Mouse (Mus musculus) neural tube, embryonic 11.5 days (tissue): ENCODE results near the gene Sox11. TPM values are rescaled to one million over a fixed set of nuclear protein-coding genes. Genes with fewer than 3 reads are reported as not detected.

Experiments
- ATAC-seq: fragments of 200-750 bp; cut with Nextera tagmentation; 2 replicates; pipeline ENCODE4 v1.8.0; 2017; ENCODE audit warnings: moderate number of reproducible peaks, mild to moderate bottlenecking, moderate TSS enrichment, moderate library complexity; ENCODE audit not compliant: insufficient read depth, low FRiP score, low TSS enrichment
- DNase-seq: peaks from one replicate; pipeline ENCODE4 v3.0.0-alpha.2; 2015; ENCODE audit warnings: low spot score
- H3K27ac ChIP-seq: fragments of 300-500 bp; sonication (generic); 2 replicates; pipeline ENCODE4 v1.5.1; 2014; ENCODE audit warnings: low read depth, mild to moderate bottlenecking, low read length
- H3K27me3 ChIP-seq: fragments of 300-500 bp; sonication (generic); 2 replicates; pipeline ENCODE4 v1.6.1; 2014; ENCODE audit warnings: mild to moderate bottlenecking, low read length, mixed read lengths; ENCODE audit not compliant: control insufficient read depth, insufficient read depth
- H3K36me3 ChIP-seq: fragments of 300-500 bp; sonication (generic); 2 replicates; pipeline ENCODE4 v1.6.1; 2014; ENCODE audit warnings: mild to moderate bottlenecking, low read length, moderate library complexity, mixed read lengths; ENCODE audit not compliant: control insufficient read depth, insufficient read depth
- H3K4me1 ChIP-seq: fragments of 300-500 bp; sonication (generic); 2 replicates; pipeline ENCODE4 v1.6.1; 2014; ENCODE audit warnings: low read length, mixed read lengths; ENCODE audit not compliant: control insufficient read depth, insufficient read depth
- H3K4me2 ChIP-seq: fragments of 300-500 bp; sonication (generic); 2 replicates; pipeline ENCODE4 v1.6.1; 2014; ENCODE audit warnings: low read depth, mild to moderate bottlenecking, moderate library complexity
- H3K4me3 ChIP-seq: fragments of 300-500 bp; sonication (generic); 2 replicates; pipeline ENCODE4 v1.5.1; 2014; ENCODE audit warnings: low read depth, low read length
- H3K9ac ChIP-seq: fragments of 300-500 bp; sonication (generic); 2 replicates; pipeline ENCODE4 v1.6.1; 2014; ENCODE audit warnings: mild to moderate bottlenecking, low read length
- H3K9me3 ChIP-seq: fragments of 300-500 bp; sonication (generic); 2 replicates; pipeline ENCODE4 v1.6.1; 2016; ENCODE audit warnings: low read length; ENCODE audit not compliant: control insufficient read depth
- WGBS: fragments of 180-500 bp; shearing (Covaris S2); extraction: QIAGEN DNeasy Blood & Tissue Kit; methylation state at CpG from one replicate; pipeline ENCODE4 v1.1.7; 2014; 5-methylcytosine and 5-hydroxymethylcytosine counted together
- polyA plus RNA-seq: library from polyadenylated mRNA; unstranded; fragments of >200 nt; fragmentation: Nextera tagmentation; extraction: Ambion mirVana; gene quantifications from 2 replicates; pipeline ENCODE4 v1.2.1, GENCODE M21; 2014

Sox11 gene
- 589 and 601 TPM in 2 replicates for polyA plus RNA-seq

GRCm38 (mm10) chr12:27341871-27342690, at the start of gene Sox11:
Gene Sox11 (minus strand): TSS chr12:27342574.
- under 1% methylated on average over 75 of the region's 95 CpGs for whole genome bisulfite sequencing
- Histone ChIP-seq H3K9ac (peak within 1 kb of the TSS; percentile 100), H3K27me3 (no peaks in the 10 kb centered on the region), H3K36me3 (no peaks in the 10 kb centered on the region), H3K4me1 (no peaks in the 10 kb centered on the region; the same call in 1 of the 2 replicates), H3K27ac (peak within 1 kb of the TSS; percentile 100), H3K4me3 (peak within 1 kb of the TSS; percentile 99), H3K4me2 (peak within 1 kb of the TSS; percentile 50), H3K9me3 (no peaks in the 10 kb centered on the region)
- peak; percentile 35 for ATAC-seq
- no peak for DNase-seq

- DNase-seq (no peak), ATAC-seq (no peak)
- Histone ChIP-seq H3K27ac (no peak overlapping the region), H3K27me3 (no peaks in the 10 kb centered on the region), H3K4me3 (no peak overlapping the region), H3K9ac (no peak overlapping the region), H3K4me2 (no peak overlapping the region), H3K4me1 (peaks cover 5% of the 10 kb centered on the region; the same call in 1 of the 2 replicates), H3K36me3 (no peaks in the 10 kb centered on the region), H3K9me3 (no peaks in the 10 kb centered on the region)
- WGBS, result 44% methylated on average over 7 of the region's 7 CpGs
Measured at GRCm38 (mm10) chr12:27391652-27392305, 49.4 kb upstream of the Sox11 start.

- Histone ChIP-seq H3K4me1 (peaks cover 5% of the 10 kb centered on the region; the same call in 1 of the 2 replicates), H3K9ac (no peak overlapping the region), H3K27me3 (no peaks in the 10 kb centered on the region), H3K9me3 (no peaks in the 10 kb centered on the region), H3K4me3 (no peak overlapping the region), H3K27ac (no peak overlapping the region), H3K36me3 (no peaks in the 10 kb centered on the region), H3K4me2 (no peak overlapping the region)
- 48% methylated on average over 3 of the region's 3 CpGs for WGBS
- DNase-seq (no peak), ATAC-seq (no peak)
Measured at GRCm38 (mm10) chr12:27390439-27390838, 48.1 kb upstream of the Sox11 start.

- Histone ChIP-seq H3K36me3 (no peaks in the 10 kb centered on the region), H3K9me3 (no peaks in the 10 kb centered on the region), H3K4me1 (peaks cover 5% of the 10 kb centered on the region; the same call in 1 of the 2 replicates), H3K4me3 (no peak overlapping the region), H3K27ac (no peak overlapping the region), H3K4me2 (no peak overlapping the region), H3K9ac (no peak overlapping the region), H3K27me3 (no peaks in the 10 kb centered on the region)
- ATAC-seq, result no peak
- DNase-seq, result no peak
Measured at GRCm38 (mm10) chr12:27389429-27389828, 47.1 kb upstream of the Sox11 start.

- Histone ChIP-seq H3K36me3 (no peaks in the 10 kb centered on the region), H3K4me3 (no peak overlapping the region), H3K4me2 (no peak overlapping the region), H3K9ac (no peak overlapping the region), H3K27me3 (no peaks in the 10 kb centered on the region), H3K4me1 (no peaks in the 10 kb centered on the region), H3K27ac (no peak overlapping the region), H3K9me3 (no peaks in the 10 kb centered on the region)
- 82% methylated on average over 3 of the region's 3 CpGs for WGBS
- ATAC-seq (no peak), DNase-seq (no peak)
Measured at GRCm38 (mm10) chr12:27372505-27372904, 30.1 kb upstream of the Sox11 start.

- ATAC-seq (no peak), DNase-seq (no peak)
- Histone ChIP-seq H3K4me2 (no peak overlapping the region), H3K4me3 (no peak overlapping the region), H3K9me3 (no peaks in the 10 kb centered on the region), H3K36me3 (no peaks in the 10 kb centered on the region), H3K27me3 (no peaks in the 10 kb centered on the region), H3K27ac (no peak overlapping the region), H3K9ac (no peak overlapping the region), H3K4me1 (no peaks in the 10 kb centered on the region)
- 83% methylated on average over 2 of the region's 2 CpGs for WGBS
Measured at GRCm38 (mm10) chr12:27370756-27371155, 28.4 kb upstream of the Sox11 start.

- 73% methylated on average over 2 of the region's 2 CpGs for WGBS
- Histone ChIP-seq H3K9ac (no peak overlapping the region), H3K36me3 (no peaks in the 10 kb centered on the region), H3K27me3 (no peaks in the 10 kb centered on the region), H3K9me3 (no peaks in the 10 kb centered on the region), H3K27ac (no peak overlapping the region), H3K4me1 (peaks cover 2% of the 10 kb centered on the region; the same call in 1 of the 2 replicates), H3K4me2 (no peak overlapping the region), H3K4me3 (no peak overlapping the region)
- DNase-seq, result no peak
- no peak for ATAC-seq
Measured at GRCm38 (mm10) chr12:27367476-27367875, 25.1 kb upstream of the Sox11 start.

- Histone ChIP-seq H3K4me3 (no peak overlapping the region), H3K9ac (no peak overlapping the region), H3K27me3 (no peaks in the 10 kb centered on the region), H3K4me1 (peaks cover 2% of the 10 kb centered on the region; the same call in 1 of the 2 replicates), H3K4me2 (no peak overlapping the region; the same call in 1 of the 2 replicates), H3K27ac (peak overlapping the region; percentile 69), H3K36me3 (no peaks in the 10 kb centered on the region), H3K9me3 (no peaks in the 10 kb centered on the region)
- ATAC-seq, result peak; percentile 96
- peak; percentile 55 for DNase-seq
- 53% methylated on average over 16 of the region's 16 CpGs for WGBS
Measured at GRCm38 (mm10) chr12:27363840-27364640, 21.7 kb upstream of the Sox11 start.
